Mouse (Mus musculus): ENCODE data around the gene Abcb8. TPM values are rescaled to one million over a fixed set of nuclear protein-coding genes. Genes with fewer than 3 reads are reported as not detected.

Abcb8 gene
- total and polyA plus RNA-seq, 3 experiments: 76.9 to 124 TPM; not detected in 1

GRCm38 (mm10) chr5:24350531-24351250, 42.8 kb upstream of the Abcb8 start:
- Histone ChIP-seq H3K9me3 (replicated peaks; ENCODE audit: insufficient read depth, low read length) (no peaks in the 10 kb centered on the region), H3K4me1 (ENCODE audit: control insufficient read depth in 1 of 2, insufficient read depth in 2 of 2, low read length in 2 of 2) (peaks cover 14 to 31% of the 10 kb centered on the region in 2 experiments), H3K9ac (ENCODE audit: control insufficient read depth, low read depth, low read length, poor library complexity, severe bottlenecking) (no peak overlapping the region), H3K4me3 (ENCODE audit: control insufficient read depth in 1 of 2, insufficient read depth in 1 of 2, low read depth in 2 of 2, low read length in 2 of 2) (peak overlapping the region in 1 of 2 experiments; percentile 68; a peak in 1 of 4 replicates), H3K27ac (ENCODE audit: control insufficient read depth, low read depth, low read length) (no peak overlapping the region), H3K36me3 (ENCODE audit: control insufficient read depth in 1 of 2, insufficient read depth in 2 of 2, low read length in 2 of 2) (peaks cover 0 to 13% of the 10 kb centered on the region in 2 experiments; a peak in 2 of 4 replicates), H3K27me3 (ENCODE audit: control insufficient read depth in 1 of 2, insufficient read depth in 2 of 2, low read length in 2 of 2) (no peaks in the 10 kb centered on the region; a peak in 3 of 4 replicates), H3K79me2 (ENCODE audit: control insufficient read depth, insufficient read depth, low read length, poor library complexity) (no peaks in the 10 kb centered on the region)
- DNase-seq (ENCODE audit: low read depth, low spot score): peak; percentile 28
- TF ChIP-seq MYB (IDR thresholded peaks at IDR 0.05; ENCODE audit: low read depth, low read length): no peak
- TF ChIP-seq CTCF (IDR thresholded peaks at IDR 0.05 in 2 of 3, conservative IDR thresholded peaks at IDR 0.05 in 1 of 3; ENCODE audit: control insufficient read depth in 1 of 3, insufficient read depth in 1 of 3, low read depth in 2 of 3, low read length in 3 of 3, poor library complexity in 1 of 3, severe bottlenecking in 1 of 3): no peak
- no peak for TF ChIP-seq ELF1 (IDR thresholded peaks at IDR 0.05; ENCODE audit: low read depth, low read length)
- no peak for TF ChIP-seq NELFE (IDR thresholded peaks at IDR 0.05; ENCODE audit: low read depth, low read length)
- no peak for TF ChIP-seq MXI1 (IDR thresholded peaks at IDR 0.05; ENCODE audit: low read depth, low read length)
- no peak for TF ChIP-seq ZMIZ1 (IDR thresholded peaks at IDR 0.05; ENCODE audit: low read depth, low read length)
- no peak for TF ChIP-seq USF2 (IDR thresholded peaks at IDR 0.05; ENCODE audit: borderline replicate concordance in 1 of 2, insufficient read depth in 1 of 2, low read depth in 1 of 2, low read length in 2 of 2)
- no peak for TF ChIP-seq ETS1 (IDR thresholded peaks at IDR 0.05; ENCODE audit: low read depth, low read length)
- TF ChIP-seq CHD2 (IDR thresholded peaks at IDR 0.05; ENCODE audit: low read length): no peak
- TF ChIP-seq TCF12 (IDR thresholded peaks at IDR 0.05; ENCODE audit: low read depth, low read length): no peak

GRCm38 (mm10) chr5:24351278-24351677, 42.2 kb upstream of the Abcb8 start, which contains the start of gene Kcnh2:
Gene Kcnh2, minus strand, starts transcription at chr5:24351604.
- no peaks in the 10 kb centered on the region; a peak in 3 of 4 replicates for H3K27me3 ChIP-seq (ENCODE audit: control insufficient read depth in 1 of 2, insufficient read depth in 2 of 2, low read length in 2 of 2)
- H3K27ac ChIP-seq (ENCODE audit: control insufficient read depth, low read depth, low read length): no peak within 1 kb of the TSS
- peaks cover 0 to 9% of the 10 kb centered on the region in 2 experiments; a peak in 2 of 4 replicates for H3K36me3 ChIP-seq (ENCODE audit: control insufficient read depth in 1 of 2, insufficient read depth in 2 of 2, low read length in 2 of 2)
- no peak for DNase-seq (ENCODE audit: low read depth, low spot score)
- H3K4me3 ChIP-seq (ENCODE audit: control insufficient read depth in 1 of 2, insufficient read depth in 1 of 2, low read depth in 2 of 2, low read length in 2 of 2): peak within 1 kb of the TSS; percentile 29 to 68
- H3K9ac ChIP-seq (ENCODE audit: control insufficient read depth, low read depth, low read length, poor library complexity, severe bottlenecking): peak within 1 kb of the TSS; percentile 49
- no peaks in the 10 kb centered on the region for H3K79me2 ChIP-seq (ENCODE audit: control insufficient read depth, insufficient read depth, low read length, poor library complexity)
- H3K4me1 ChIP-seq (ENCODE audit: control insufficient read depth in 1 of 2, insufficient read depth in 2 of 2, low read length in 2 of 2): peaks cover 10 to 25% of the 10 kb centered on the region in 2 experiments
- no peak for TF ChIP-seq EP300 (IDR thresholded peaks at IDR 0.05; ENCODE audit: low read depth in 1 of 2, low read length in 2 of 2)
- no peak for TF ChIP-seq CHD2 (IDR thresholded peaks at IDR 0.05; ENCODE audit: low read length)
- no peak for TF ChIP-seq KAT2A (conservative IDR thresholded peaks at IDR 0.05; ENCODE audit: low read depth, low read length)
- no peak for TF ChIP-seq E2F4 (IDR thresholded peaks at IDR 0.05; ENCODE audit: borderline replicate concordance, low read depth, low read length)
- TF ChIP-seq ETS1 (IDR thresholded peaks at IDR 0.05; ENCODE audit: low read depth, low read length): no peak
- no peak for TF ChIP-seq NRF1 (IDR thresholded peaks at IDR 0.05; ENCODE audit: insufficient read depth, low read depth, low read length, poor library complexity, severe bottlenecking)
- TF ChIP-seq GABPA (IDR thresholded peaks at IDR 0.05; ENCODE audit: low read depth, low read length): no peak
- no peak for TF ChIP-seq MEF2A (IDR thresholded peaks at IDR 0.05; ENCODE audit: extremely low read depth, insufficient replicate concordance, low read depth, low read length, poor library complexity, severe bottlenecking)
- TF ChIP-seq CHD1 (IDR thresholded peaks at IDR 0.05; ENCODE audit: low read depth, low read length): no peak
- no peak for TF ChIP-seq TAL1 (IDR thresholded peaks at IDR 0.05; ENCODE audit: low read length)
- no peak for TF ChIP-seq MAFK (IDR thresholded peaks at IDR 0.05; ENCODE audit: borderline replicate concordance, low read depth, low read length)
- TF ChIP-seq GATA1 (IDR thresholded peaks at IDR 0.05; ENCODE audit: low read depth, low read length): no peak
- no peak for TF ChIP-seq ELF1 (IDR thresholded peaks at IDR 0.05; ENCODE audit: low read depth, low read length)
- no peak for TF ChIP-seq TCF12 (IDR thresholded peaks at IDR 0.05; ENCODE audit: low read depth, low read length)
- no peak for TF ChIP-seq MXI1 (IDR thresholded peaks at IDR 0.05; ENCODE audit: low read depth, low read length)
- TF ChIP-seq USF1 (IDR thresholded peaks at IDR 0.05; ENCODE audit: low read depth, low read length): no peak
- TF ChIP-seq HCFC1 (IDR thresholded peaks at IDR 0.05; ENCODE audit: low read depth, low read length): no peak
- no peak for TF ChIP-seq POLR2AphosphoS5 (IDR thresholded peaks at IDR 0.05; ENCODE audit: borderline replicate concordance, low read depth, low read length)
- TF ChIP-seq ZC3H11A (IDR thresholded peaks at IDR 0.05; ENCODE audit: low read depth, low read length): no peak
- no peak for TF ChIP-seq MAX (IDR thresholded peaks at IDR 0.05; ENCODE audit: low read length)
- no peaks in the 10 kb centered on the region for H3K9me3 ChIP-seq (replicated peaks; ENCODE audit: insufficient read depth, low read length)
